Comparison of ENCODE assay signal across 13 mouse cellular contexts in the genomic region with DNA sequence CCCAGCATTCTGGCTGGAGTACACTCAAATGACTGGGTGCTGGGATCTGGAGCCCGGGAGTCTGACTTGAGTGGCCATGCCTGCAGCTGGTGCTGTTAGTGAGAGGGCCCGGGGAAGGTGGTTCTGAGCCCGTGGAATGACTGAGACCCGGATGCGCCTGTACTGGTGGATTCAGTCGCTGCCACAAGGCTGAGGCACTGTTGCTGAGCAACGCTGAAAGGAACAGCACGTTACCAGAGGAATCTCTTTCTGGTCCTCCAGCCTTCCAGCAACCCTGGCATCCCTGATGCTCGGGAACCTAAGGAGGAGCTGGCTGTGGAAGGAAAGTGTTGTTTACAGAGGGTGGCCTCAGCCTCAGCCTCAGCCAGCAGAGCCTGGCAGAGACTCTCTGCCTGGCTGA.
A peak's percentile ranks its signal among the peaks of the same experiment; 100 is the strongest.
DNase-seq lines count a peak whose midpoint lies in the region; ATAC-seq lines count a peak whose summit lies in the region.
"Had no signal": no experiment of that assay in that cellular context is flagged by ENCODE, and none has a peak within 500 bp of the region (broad histone marks: within the 10 kb centered on the region; RNA-seq: fewer than 3 reads in every experiment).

No protein-coding gene starts in this region.

- no peaks in the 10 kb centered on the region for H3K27me3 ChIP-seq in heart, embryonic 10.5 days (ENCODE audit: insufficient read depth, poor library complexity, severe bottlenecking)
- H3K27me3 ChIP-seq: forebrain, embryonic 12.5 days; heart, embryonic 12.5 days; limb, embryonic 13.5 days had no signal

- ATAC-seq in erythroblast, adult 5-6 weeks (replicated peaks; ENCODE audit: low FRiP score, poor library complexity, severe bottlenecking), result no peak

- no peak overlapping the region for H3K4me3 ChIP-seq in heart, embryonic 10.5 days
- H3K4me3 ChIP-seq: forebrain, embryonic 12.5 days; heart, embryonic 12.5 days; limb, embryonic 13.5 days had no signal

- DNase-seq in heart, embryonic 10.5 days (ENCODE audit: low spot score), result no peak
- DNase-seq in heart, postnatal 4 days, result no peak
- DNase-seq in frontal cortex, postnatal 36 days (ENCODE audit: low spot score in 2 of 2), result peak; percentile 51 to 61
- DNase-seq in layer of hippocampus, postnatal 25 days (ENCODE audit: extremely low spot score in 1 of 2, low spot score in 1 of 2), result peak; percentile 40 to 60
- DNase-seq in right cerebral cortex, adult 2 months (ENCODE audit: low spot score in 2 of 2), result peak; percentile 41 to 48
- no peak for DNase-seq in urinary bladder, postnatal 14 days (ENCODE audit: low spot score)
- DNase-seq in lung, postnatal 14 days, result no peak
- DNase-seq: kidney, adult 11 months; lung, embryonic 14.5 days had no signal

- H3K4me1 ChIP-seq in heart, embryonic 10.5 days, result peaks cover 5% of the 10 kb centered on the region; the same call in 1 of the 2 replicates
- H3K4me1 ChIP-seq: forebrain, embryonic 12.5 days; limb, embryonic 13.5 days had no signal

- H3K36me3 ChIP-seq in heart, embryonic 10.5 days, result no peaks in the 10 kb centered on the region
- H3K36me3 ChIP-seq: forebrain, embryonic 12.5 days; heart, embryonic 12.5 days; limb, embryonic 13.5 days had no signal

- H3K27ac ChIP-seq in heart, embryonic 10.5 days, result peak overlapping the region; percentile 57; the same call in 1 of the 2 replicates
- H3K27ac ChIP-seq: forebrain, embryonic 12.5 days; limb, embryonic 13.5 days had no signal

- no peaks in the 10 kb centered on the region for H3K9me3 ChIP-seq in heart, embryonic 10.5 days
- H3K9me3 ChIP-seq: forebrain, embryonic 12.5 days; limb, embryonic 13.5 days had no signal

- WGBS in heart, embryonic 10.5 days, result 69% methylated on average over 9 of the region's 9 CpGs

Comparison
In these comparisons a context has a peak if more than half of its experiments do, and no peak if none do; other contexts are left out.
1. DNase-seq: peak in frontal cortex, postnatal 36 days (2 of 2), layer of hippocampus, postnatal 25 days (2 of 2) and right cerebral cortex, adult 2 months (2 of 2); none in heart, embryonic 10.5 days (single experiment), heart, postnatal 4 days (single experiment), urinary bladder, postnatal 14 days (single experiment) and lung, postnatal 14 days (single experiment).